Mouse (Mus musculus) hindbrain, embryonic 13.5 days (tissue): ENCODE results near the gene Map3k14. TPM values are rescaled to one million over a fixed set of nuclear protein-coding genes. Genes with fewer than 3 reads are reported as not detected.
"Not testable (repeated sequence)": the region's sequence is repeated elsewhere in the genome, so short reads cannot be mapped to it uniquely, and the experiment has no call there.

Experiments used
- ATAC-seq: fragments of 200-750 bp; cut with Nextera tagmentation; 2 replicates; pipeline ENCODE4 v1.8.0; 2017; ENCODE audit warnings: moderate TSS enrichment; ENCODE audit not compliant: low FRiP score
- H3K27ac ChIP-seq: fragments of 300-500 bp; sonication (generic); 2 replicates; pipeline ENCODE4 v1.5.1; 2015; ENCODE audit warnings: inconsistent platforms, mild to moderate bottlenecking, moderate library complexity
- H3K27me3 ChIP-seq: fragments of 300-500 bp; sonication (generic); 2 replicates; pipeline ENCODE4 v1.6.1; 2015; ENCODE audit warnings: mild to moderate bottlenecking, inconsistent platforms
- H3K36me3 ChIP-seq: fragments of 300-500 bp; sonication (generic); 2 replicates; pipeline ENCODE4 v1.6.1; 2015; ENCODE audit warnings: mild to moderate bottlenecking, inconsistent platforms
- H3K4me1 ChIP-seq: fragments of 300-500 bp; sonication (generic); replicated peaks from 2 replicates; pipeline ENCODE4 v1.6.1; 2015; ENCODE audit warnings: inconsistent platforms
- H3K4me2 ChIP-seq: fragments of 300-500 bp; sonication (generic); 2 replicates; pipeline ENCODE4 v1.6.1; 2015; ENCODE audit warnings: inconsistent platforms, mild to moderate bottlenecking, moderate library complexity
- H3K4me3 ChIP-seq: fragments of 300-500 bp; sonication (generic); 2 replicates; pipeline ENCODE4 v1.5.1; 2015; ENCODE audit warnings: mild to moderate bottlenecking, inconsistent platforms
- H3K9ac ChIP-seq: fragments of 300-500 bp; sonication (generic); 2 replicates; pipeline ENCODE4 v1.6.1; 2015; ENCODE audit warnings: mild to moderate bottlenecking, inconsistent platforms
- H3K9me3 ChIP-seq: fragments of 300-500 bp; sonication (generic); 2 replicates; pipeline ENCODE4 v1.6.1; 2016; ENCODE audit warnings: inconsistent platforms
- WGBS: fragments of 180-500 bp; shearing (Covaris S2); methylation state at CpG from one replicate; pipeline ENCODE4 v1.1.7; 2015; 5-methylcytosine and 5-hydroxymethylcytosine counted together
- polyA plus RNA-seq: library from polyadenylated mRNA; unstranded; fragments of >200 nt; fragmentation: Nextera tagmentation; extraction: Ambion mirVana; gene quantifications from 2 replicates; pipeline ENCODE4 v1.2.1, GENCODE M21; 2015

Gene Map3k14
- polyA plus RNA-seq, 1 experiment from 2014 or later = 3.2 TPM

DNA sequence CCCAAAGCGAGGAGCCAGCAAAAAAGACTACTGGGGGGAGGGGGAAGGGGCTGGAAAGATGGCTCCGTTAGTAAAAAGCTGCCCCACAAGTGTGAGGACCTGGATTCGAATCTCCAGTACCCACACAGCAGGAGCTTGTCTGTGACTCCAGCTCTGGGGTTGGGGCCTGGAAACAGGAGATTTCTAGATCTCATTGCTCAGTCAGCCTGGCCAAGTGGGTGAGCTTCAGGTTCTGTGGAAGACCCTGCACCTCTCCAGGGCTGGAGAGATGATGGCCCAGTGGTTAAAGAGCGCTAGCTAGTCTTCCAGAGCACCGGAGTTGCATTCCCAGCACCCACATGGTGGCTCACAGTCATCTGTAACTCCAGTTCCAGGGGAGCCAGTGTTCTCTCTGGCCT lies 25.6 kb upstream of the Map3k14 start:
- no peak for ATAC-seq
- no peak overlapping the region for H3K4me2 ChIP-seq
- H3K9me3 ChIP-seq = no peaks in the 10 kb centered on the region
- no peaks in the 10 kb centered on the region for H3K36me3 ChIP-seq
- no peak overlapping the region for H3K4me3 ChIP-seq
- no peaks in the 10 kb centered on the region for H3K27me3 ChIP-seq
- no peak overlapping the region for H3K27ac ChIP-seq
- H3K4me1 ChIP-seq = peaks cover 10% of the 10 kb centered on the region; the same call in 1 of the 2 replicates
- 82% methylated on average over 5 of the region's 5 CpGs for WGBS
- no peak overlapping the region for H3K9ac ChIP-seq

DNA sequence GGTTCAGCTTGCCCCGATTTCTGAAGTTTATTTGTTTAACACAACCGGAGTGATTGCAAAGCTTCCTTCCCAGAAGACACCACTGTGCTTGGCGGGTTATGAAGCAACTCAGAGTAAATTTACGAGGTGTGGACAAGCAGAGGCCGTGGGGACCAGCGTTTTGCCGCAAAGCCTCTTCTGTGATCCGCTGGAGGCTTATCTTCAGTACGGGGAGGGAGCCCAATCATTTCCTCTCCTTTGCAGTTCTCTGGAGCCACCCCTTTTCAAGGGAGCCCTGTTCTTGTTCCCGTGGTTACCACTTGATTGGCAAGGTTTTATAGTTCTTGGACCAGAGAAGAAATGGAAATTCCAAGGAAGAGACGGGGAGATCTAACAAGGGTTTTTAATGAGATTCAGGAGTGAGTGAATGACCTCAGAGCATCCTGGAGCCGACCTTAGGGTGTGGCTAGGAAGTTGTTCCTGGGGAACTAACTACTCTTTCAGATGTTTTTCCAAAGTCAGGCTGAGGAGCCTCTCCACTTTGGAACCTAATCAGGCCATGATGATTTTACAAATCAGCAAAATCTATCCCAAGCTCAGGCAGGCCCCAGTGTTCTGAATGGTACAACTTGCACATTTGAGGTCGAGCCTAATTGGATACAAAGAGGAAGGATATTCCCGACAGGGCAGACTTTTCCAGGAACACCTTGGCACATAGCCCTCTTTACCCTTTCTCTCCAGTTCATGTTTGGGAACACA lies 25.0 kb upstream of the Map3k14 start:
- H3K4me2 ChIP-seq = no peak overlapping the region
- no peaks in the 10 kb centered on the region for H3K9me3 ChIP-seq
- H3K4me1 ChIP-seq = peaks cover 10% of the 10 kb centered on the region; the same call in 1 of the 2 replicates
- H3K27ac ChIP-seq = no peak overlapping the region
- no peak for ATAC-seq
- H3K4me3 ChIP-seq = no peak overlapping the region
- H3K9ac ChIP-seq = no peak overlapping the region
- no peaks in the 10 kb centered on the region for H3K36me3 ChIP-seq
- 29% methylated on average over 14 of the region's 14 CpGs for WGBS
- no peaks in the 10 kb centered on the region for H3K27me3 ChIP-seq

DNA sequence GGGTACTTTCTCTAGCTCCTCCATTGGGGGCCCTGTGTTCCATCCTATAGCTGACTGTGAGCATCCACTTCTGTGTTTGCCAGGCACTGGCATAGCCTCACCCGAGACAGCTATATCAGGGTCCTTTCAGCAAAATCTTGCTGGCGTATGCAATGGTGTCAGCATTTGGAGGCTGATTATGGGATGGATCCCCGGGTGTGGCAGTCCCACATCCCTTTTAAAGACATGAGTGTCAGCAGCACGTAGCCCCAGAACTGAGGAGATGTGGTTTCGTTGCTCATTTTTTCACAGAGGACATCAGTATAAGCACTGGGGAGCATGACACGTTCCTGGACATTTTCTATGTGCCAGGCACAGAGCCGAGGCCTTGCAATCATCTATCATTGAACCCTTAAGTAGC lies 23.6 kb upstream of the Map3k14 start:
- H3K4me2 ChIP-seq, H3K27ac ChIP-seq, H3K4me3 ChIP-seq, H3K27me3 ChIP-seq, ATAC-seq, H3K9ac ChIP-seq, H3K9me3 ChIP-seq, H3K36me3 ChIP-seq: not testable (repeated sequence)
- WGBS = 95% methylated on average over 7 of the region's 7 CpGs
- H3K4me1 ChIP-seq = peaks cover 10% of the 10 kb centered on the region; the same call in 1 of the 2 replicates

- ATAC-seq = no peak
Measured at GRCm38 (mm10) chr11:103288291-103288963, 21.2 kb upstream of the Map3k14 start.

DNA sequence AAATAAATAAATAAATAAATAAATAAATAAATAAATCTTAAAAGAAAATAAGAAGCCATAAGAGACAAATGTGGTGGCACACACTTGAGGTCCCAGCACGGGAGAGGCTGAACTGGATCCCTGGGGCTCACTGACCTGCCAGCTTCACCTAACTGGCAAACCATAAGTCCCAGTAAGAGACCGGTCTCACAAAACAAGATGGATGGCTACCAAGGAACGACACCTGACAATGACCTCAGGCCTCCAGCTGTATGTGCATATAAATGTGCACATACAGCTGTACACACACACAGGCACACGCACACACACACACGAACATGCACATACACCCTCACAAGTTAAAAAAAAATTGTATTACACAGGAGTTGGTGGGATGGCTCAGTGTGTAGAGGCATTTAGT lies 19.6 kb upstream of the Map3k14 start:
- H3K9ac ChIP-seq = no peak overlapping the region
- H3K27ac ChIP-seq = no peak overlapping the region
- peaks cover 1% of the 10 kb centered on the region; the same call in 1 of the 2 replicates for H3K4me1 ChIP-seq
- H3K4me2 ChIP-seq = no peak overlapping the region
- 94% methylated on average over 5 of the region's 5 CpGs for WGBS
- no peaks in the 10 kb centered on the region for H3K36me3 ChIP-seq
- H3K4me3 ChIP-seq = no peak overlapping the region
- ATAC-seq = no peak
- no peaks in the 10 kb centered on the region for H3K9me3 ChIP-seq
- H3K27me3 ChIP-seq = 0 out of 2 replicates have a peak, but pooled peaks cover 3% of the 10 kb centered on the region

More at GRCm38 (mm10) chr11:103288291-103288963, 21.2 kb upstream of the Map3k14 start:
- Histone ChIP-seq H3K4me1 (peaks cover 10% of the 10 kb centered on the region; the same call in 1 of the 2 replicates), H3K4me2 (no peak overlapping the region), H3K27ac (no peak overlapping the region), H3K9ac (no peak overlapping the region), H3K4me3 (no peak overlapping the region), H3K36me3 (no peaks in the 10 kb centered on the region), H3K27me3 (no peaks in the 10 kb centered on the region), H3K9me3 (no peaks in the 10 kb centered on the region)
- 81% methylated on average over 16 of the region's 16 CpGs for WGBS

- no peak overlapping the region for H3K9ac ChIP-seq
- H3K4me1 ChIP-seq = no peaks in the 10 kb centered on the region
- H3K9me3 ChIP-seq = no peaks in the 10 kb centered on the region
- H3K4me2 ChIP-seq = no peak overlapping the region
- WGBS = 60% methylated on average over 6 of the region's 6 CpGs
- no peak overlapping the region for H3K27ac ChIP-seq
- no peak for ATAC-seq
- H3K27me3 ChIP-seq = 0 out of 2 replicates have a peak, but pooled peaks cover 3% of the 10 kb centered on the region
- H3K4me3 ChIP-seq = no peak overlapping the region
- no peaks in the 10 kb centered on the region for H3K36me3 ChIP-seq
Measured at GRCm38 (mm10) chr11:103285951-103286350, 18.7 kb upstream of the Map3k14 start.

GRCm38 (mm10) chr11:103285276-103285675 lies 18.0 kb upstream of the Map3k14 start:
- H3K9me3 ChIP-seq = no peaks in the 10 kb centered on the region

DNA sequence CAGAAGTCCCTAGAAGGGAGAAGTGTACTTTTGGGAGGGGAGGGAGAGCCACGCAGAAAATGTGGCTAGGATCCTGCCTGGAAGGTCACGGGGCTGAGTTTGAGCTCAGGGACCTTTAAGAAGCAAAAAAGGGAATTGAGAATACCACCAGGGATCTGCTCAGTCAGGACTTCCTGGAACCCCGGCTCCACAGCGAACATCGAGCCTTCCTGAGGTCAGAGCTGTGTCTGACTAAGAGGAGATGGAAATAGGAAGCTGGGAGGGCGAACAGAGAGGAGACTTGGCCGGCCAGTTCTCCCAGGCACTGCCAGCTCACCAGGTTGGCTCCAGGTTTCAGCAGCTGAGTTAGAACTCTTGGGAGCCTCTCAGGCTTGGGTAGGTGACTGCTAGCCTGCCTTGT lies 14.5 kb upstream of the Map3k14 start:
- Histone ChIP-seq H3K9me3 (no peaks in the 10 kb centered on the region), H3K36me3 (no peaks in the 10 kb centered on the region), H3K9ac (no peak overlapping the region), H3K4me1 (no peaks in the 10 kb centered on the region), H3K4me3 (no peak overlapping the region), H3K4me2 (no peak overlapping the region), H3K27ac (no peak overlapping the region), H3K27me3 (0 out of 2 replicates have a peak, but pooled peaks cover 3% of the 10 kb centered on the region)
- ATAC-seq = no peak
- WGBS = 78% methylated on average over 7 of the region's 7 CpGs

More at GRCm38 (mm10) chr11:103285276-103285675, 18.0 kb upstream of the Map3k14 start:
- H3K27ac ChIP-seq = no peak overlapping the region
- H3K4me1 ChIP-seq = no peaks in the 10 kb centered on the region
- no peak overlapping the region for H3K4me3 ChIP-seq
- no peak overlapping the region for H3K4me2 ChIP-seq
- H3K36me3 ChIP-seq = no peaks in the 10 kb centered on the region
- WGBS = 83% methylated on average over 10 of the region's 10 CpGs
- H3K27me3 ChIP-seq = 0 out of 2 replicates have a peak, but pooled peaks cover 3% of the 10 kb centered on the region
- H3K9ac ChIP-seq = no peak overlapping the region
- no peak for ATAC-seq

GRCm38 (mm10) chr11:103276450-103276849 lies 9.2 kb upstream of the Map3k14 start:
- no peaks in the 10 kb centered on the region for H3K36me3 ChIP-seq
- H3K4me2 ChIP-seq = no peak overlapping the region
- H3K27ac ChIP-seq = peak overlapping the region; percentile 30; the same call in 1 of the 2 replicates
- WGBS = 83% methylated on average over 8 of the region's 8 CpGs
- no peaks in the 10 kb centered on the region for H3K9me3 ChIP-seq
- H3K4me1 ChIP-seq = no peaks in the 10 kb centered on the region
- no peak for ATAC-seq
- no peak overlapping the region for H3K9ac ChIP-seq
- no peaks in the 10 kb centered on the region for H3K27me3 ChIP-seq
- H3K4me3 ChIP-seq = no peak overlapping the region

GRCm38 (mm10) chr11:103272888-103273287 lies 5.6 kb upstream of the Map3k14 start:
- 91% methylated on average over 3 of the region's 3 CpGs for WGBS
- H3K27me3 ChIP-seq = no peaks in the 10 kb centered on the region
- H3K9me3 ChIP-seq = no peaks in the 10 kb centered on the region
- no peak overlapping the region for H3K9ac ChIP-seq
- no peak overlapping the region for H3K4me3 ChIP-seq
- no peak overlapping the region for H3K27ac ChIP-seq
- ATAC-seq = no peak
- H3K36me3 ChIP-seq = no peaks in the 10 kb centered on the region
- H3K4me2 ChIP-seq = no peak overlapping the region
- H3K4me1 ChIP-seq = peaks cover 9% of the 10 kb centered on the region

DNA sequence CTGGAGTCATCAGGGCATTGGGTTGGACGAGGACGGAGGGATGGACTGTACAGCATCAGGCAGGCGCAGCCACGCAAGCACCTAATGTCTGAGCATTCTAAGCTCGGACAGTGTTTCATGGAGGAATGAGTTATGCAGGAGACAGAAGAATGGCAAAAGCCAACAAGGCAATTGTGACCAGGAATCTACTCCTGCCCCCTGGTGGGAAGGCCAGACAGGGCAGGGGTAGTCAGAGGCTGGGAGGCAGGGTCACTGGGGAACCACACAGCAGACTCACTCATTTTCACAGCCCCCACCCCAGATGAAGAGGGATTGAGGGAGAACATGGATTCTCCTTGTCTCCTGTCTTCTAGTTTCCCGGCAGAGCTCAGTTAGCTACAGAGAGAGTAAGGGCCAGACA lies 4.7 kb upstream of the Map3k14 start:
- Histone ChIP-seq H3K36me3 (no peaks in the 10 kb centered on the region), H3K4me3 (no peak overlapping the region), H3K9ac (no peak overlapping the region), H3K9me3 (no peaks in the 10 kb centered on the region), H3K27me3 (no peaks in the 10 kb centered on the region), H3K4me2 (no peak overlapping the region), H3K4me1 (peaks cover 10% of the 10 kb centered on the region), H3K27ac (no peak overlapping the region)
- ATAC-seq = no peak
- 75% methylated on average over 6 of the region's 6 CpGs for WGBS

DNA sequence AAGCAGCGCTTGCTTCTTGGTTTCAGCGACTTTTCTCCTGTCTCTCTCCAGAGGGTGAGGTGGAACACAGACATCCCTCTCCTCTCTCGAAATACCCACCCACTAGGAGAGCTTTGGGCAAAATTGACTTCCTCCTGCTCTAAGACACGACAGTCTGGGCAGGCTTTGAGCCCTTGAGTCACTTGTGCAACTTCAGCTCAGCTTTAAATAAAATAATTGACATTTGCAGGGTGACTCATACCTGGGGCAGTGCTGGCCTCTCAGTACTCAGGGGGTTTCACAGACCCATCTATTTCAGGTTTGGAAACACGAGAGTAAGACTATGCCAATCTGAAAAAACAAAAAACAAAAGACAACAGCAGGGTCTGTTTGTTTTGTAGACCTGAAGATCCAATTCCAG lies 2.2 kb upstream of the Map3k14 start:
- no peak overlapping the region for H3K4me2 ChIP-seq
- no peak overlapping the region for H3K27ac ChIP-seq
- ATAC-seq = no peak
- no peaks in the 10 kb centered on the region for H3K9me3 ChIP-seq
- H3K9ac ChIP-seq = no peak overlapping the region
- no peak overlapping the region for H3K4me3 ChIP-seq
- 80% methylated on average over 5 of the region's 5 CpGs for WGBS
- H3K27me3 ChIP-seq = no peaks in the 10 kb centered on the region
- peaks cover 35% of the 10 kb centered on the region for H3K4me1 ChIP-seq
- H3K36me3 ChIP-seq = no peaks in the 10 kb centered on the region
